Mouse (Mus musculus) G1E (cell line): Measurements from ENCODE around the gene 4933406M09Rik.
A peak's percentile ranks its signal among the peaks of the same experiment; 100 is the strongest.

ENCODE experiments used
- CTCF ChIP-seq: IDR thresholded peaks from 2 replicates; pipeline ENCODE4 v1.5.1; 2012; ENCODE audit warnings: low read depth, low read length, inconsistent platforms, mixed read lengths
- GATA1 ChIP-seq: IDR thresholded peaks from 2 replicates; pipeline ENCODE4 v1.6.1; 2012; ENCODE audit warnings: borderline replicate concordance, low read length, inconsistent platforms, mixed read lengths
- POLR2AphosphoS5 ChIP-seq: IDR thresholded peaks from 2 replicates; pipeline ENCODE4 v1.6.1; 2012; ENCODE audit warnings: low read depth, low read length, inconsistent platforms; ENCODE audit not compliant: insufficient replicate concordance
- TAL1 ChIP-seq: conservative IDR thresholded peaks from 2 replicates; pipeline ENCODE4 v1.6.1; 2012; ENCODE audit warnings: low read depth, low read length, inconsistent platforms, mixed read lengths

GRCm38 (mm10) chr1:134435414-134435813, 49.7 kb downstream of the 4933406M09Rik start:
- peak; percentile 80 for TF ChIP-seq CTCF
- no peak for TF ChIP-seq TAL1
- TF ChIP-seq GATA1: no peak
- no peak for TF ChIP-seq POLR2AphosphoS5
